Mouse (Mus musculus): ENCODE data around the gene Pamr1. TPM values are rescaled to one million over a fixed set of nuclear protein-coding genes. Genes with fewer than 3 reads are reported as not detected.

Gene Pamr1
- polyA plus RNA-seq, 1 experiment from 2014 or later = 7.2 TPM

GRCm38 (mm10) chr2:102650322-102650721 is 100.5 kb downstream of the Pamr1 start:
- 70% methylated on average over 4 of the region's 4 CpGs for whole genome bisulfite sequencing
- Histone ChIP-seq H3K4me1 (no peaks in the 10 kb centered on the region), H3K36me3 (replicated peaks) (no peaks in the 10 kb centered on the region), H3K9ac (no peak overlapping the region), H3K27ac (no peak overlapping the region), H3K9me3 (no peaks in the 10 kb centered on the region), H3K27me3 (replicated peaks) (no peaks in the 10 kb centered on the region), H3K4me2 (no peak overlapping the region), H3K4me3 (no peak overlapping the region)
- ATAC-seq (replicated peaks) = no peak

GRCm38 (mm10) chr2:102655966-102656725 is 106.3 kb downstream of the Pamr1 start:
- no peak for ATAC-seq (replicated peaks)
- Histone ChIP-seq H3K4me2 (no peak overlapping the region), H3K9ac (no peak overlapping the region), H3K27me3 (replicated peaks) (no peaks in the 10 kb centered on the region), H3K9me3 (no peaks in the 10 kb centered on the region), H3K4me3 (no peak overlapping the region), H3K36me3 (replicated peaks) (no peaks in the 10 kb centered on the region), H3K27ac (no peak overlapping the region), H3K4me1 (peaks cover 35% of the 10 kb centered on the region)
- 28% methylated on average over 8 of the region's 8 CpGs for WGBS

GRCm38 (mm10) chr2:102657726-102658125 is 107.9 kb downstream of the Pamr1 start:
- Histone ChIP-seq H3K4me2 (peak overlapping the region; percentile 89), H3K9ac (peak overlapping the region; percentile 20; the same call in 1 of the 2 replicates), H3K27me3 (replicated peaks) (no peaks in the 10 kb centered on the region), H3K9me3 (no peaks in the 10 kb centered on the region), H3K27ac (peak overlapping the region; percentile 94), H3K4me3 (peak overlapping the region; percentile 77), H3K4me1 (peaks cover 48% of the 10 kb centered on the region), H3K36me3 (replicated peaks) (no peaks in the 10 kb centered on the region)
- 1% methylated on average over 7 of the region's 7 CpGs for WGBS
- ATAC-seq (replicated peaks) = peak; percentile 9

GRCm38 (mm10) chr2:102658163-102658660 is 108.4 kb downstream of the Pamr1 start, which contains the start of gene Slc1a2:
Gene Slc1a2, plus strand, starts transcription at chr2:102658659.
- Histone ChIP-seq H3K4me1 (peaks cover 53% of the 10 kb centered on the region), H3K9ac (peak within 1 kb of the TSS; percentile 75), H3K9me3 (no peaks in the 10 kb centered on the region), H3K4me3 (peak within 1 kb of the TSS; percentile 77), H3K27ac (peak within 1 kb of the TSS; percentile 94), H3K4me2 (peak within 1 kb of the TSS; percentile 89), H3K27me3 (replicated peaks) (no peaks in the 10 kb centered on the region), H3K36me3 (replicated peaks) (no peaks in the 10 kb centered on the region)
- ATAC-seq (replicated peaks) = peak; percentile 62
- WGBS = under 1% methylated on average over 20 of the region's 20 CpGs

DNA sequence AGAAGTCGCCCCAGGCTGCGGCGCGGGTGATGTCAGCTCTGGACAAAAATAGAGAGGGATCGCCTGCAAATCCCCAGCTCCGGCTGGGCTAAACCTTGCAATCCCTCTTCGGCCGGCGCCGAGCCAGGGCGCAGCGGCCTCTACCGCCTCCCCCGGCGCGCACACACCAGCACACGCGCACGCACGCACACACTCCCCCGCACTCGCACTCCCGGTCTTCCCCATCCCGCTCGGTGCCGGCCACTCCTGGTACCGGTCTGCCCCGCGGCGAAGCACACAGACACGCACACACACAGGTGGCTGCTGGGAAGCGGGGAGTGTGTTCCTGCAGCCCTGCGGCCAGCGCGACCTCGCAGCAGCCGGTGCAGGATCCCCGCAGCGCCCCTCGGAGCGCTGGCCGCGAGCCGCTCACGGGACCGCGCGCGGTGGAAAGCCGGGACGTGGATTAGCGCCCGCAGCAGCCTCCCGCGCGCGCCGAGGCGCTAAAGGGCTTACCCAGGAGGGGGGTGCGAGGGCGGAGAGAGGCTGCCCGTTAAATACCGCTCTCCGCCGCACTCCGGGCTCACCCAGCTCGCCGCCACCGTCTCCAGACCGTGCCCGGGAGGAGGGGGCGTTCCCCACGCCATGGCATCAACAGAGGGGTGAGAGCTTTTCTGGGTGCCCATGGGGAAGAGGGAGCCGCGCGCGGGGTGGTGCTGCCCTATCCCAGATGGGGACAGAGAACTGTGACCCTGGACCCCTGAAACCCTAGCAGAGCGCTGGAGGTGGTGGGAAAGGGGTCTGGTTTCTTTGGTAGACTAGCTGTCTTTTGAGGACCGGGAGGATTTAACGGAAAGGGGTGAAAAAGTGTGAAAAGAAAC is 109.1 kb downstream of the Pamr1 start:
- Histone ChIP-seq H3K4me3 (peak overlapping the region; percentile 77), H3K27ac (peak overlapping the region; percentile 94), H3K36me3 (replicated peaks) (no peaks in the 10 kb centered on the region), H3K4me1 (peaks cover 59% of the 10 kb centered on the region), H3K9me3 (no peaks in the 10 kb centered on the region), H3K9ac (peak overlapping the region; percentile 75), H3K27me3 (replicated peaks) (no peaks in the 10 kb centered on the region), H3K4me2 (peak overlapping the region; percentile 89)
- ATAC-seq (replicated peaks) = peak; percentile 90
- under 1% methylated on average over 77 of the region's 80 CpGs for WGBS

- Histone ChIP-seq H3K36me3 (replicated peaks) (no peaks in the 10 kb centered on the region), H3K9ac (peak overlapping the region; percentile 75), H3K9me3 (no peaks in the 10 kb centered on the region), H3K27me3 (replicated peaks) (no peaks in the 10 kb centered on the region), H3K4me2 (peak overlapping the region; percentile 89), H3K4me3 (peak overlapping the region; percentile 77), H3K27ac (peak overlapping the region; percentile 94), H3K4me1 (peaks cover 65% of the 10 kb centered on the region)
- under 1% methylated on average over 10 of the region's 10 CpGs for WGBS
- peak; percentile 41; the same call in 1 of the 2 replicates for ATAC-seq (replicated peaks)
Measured at GRCm38 (mm10) chr2:102659521-102659830, 109.7 kb downstream of the Pamr1 start.

GRCm38 (mm10) chr2:102661052-102661451 is 111.2 kb downstream of the Pamr1 start:
- no peak for ATAC-seq (replicated peaks)
- H3K36me3 ChIP-seq (replicated peaks) = no peaks in the 10 kb centered on the region
- H3K4me3 ChIP-seq = peak overlapping the region; percentile 77
- peak overlapping the region; percentile 89 for H3K4me2 ChIP-seq
- H3K4me1 ChIP-seq = peaks cover 64% of the 10 kb centered on the region
- H3K27ac ChIP-seq = peak overlapping the region; percentile 69; the same call in 1 of the 2 replicates
- 45% methylated on average over 2 of the region's 2 CpGs for WGBS
- no peaks in the 10 kb centered on the region for H3K9me3 ChIP-seq
- no peaks in the 10 kb centered on the region for H3K27me3 ChIP-seq (replicated peaks)
- peak overlapping the region; percentile 75; the same call in 1 of the 2 replicates for H3K9ac ChIP-seq

DNA sequence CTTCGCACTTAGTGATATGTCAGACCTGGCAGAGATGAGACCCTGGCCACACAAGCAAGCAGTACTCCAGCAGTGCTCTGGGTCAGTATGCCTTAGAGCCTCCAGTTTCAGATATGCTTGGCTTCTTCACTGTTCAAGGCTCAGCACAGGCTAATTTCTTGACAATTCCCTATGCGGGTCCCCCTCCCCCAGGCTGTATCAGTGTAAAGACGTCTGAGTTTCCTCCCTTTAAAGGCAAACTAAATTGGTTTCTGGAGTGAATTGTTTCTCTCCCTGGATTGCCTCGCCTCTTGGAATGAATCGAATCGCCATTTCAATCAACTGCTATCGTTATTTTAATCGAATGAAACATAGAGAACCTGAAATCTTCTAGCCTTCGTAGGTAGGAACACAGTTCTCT is 113.1 kb downstream of the Pamr1 start:
- peak overlapping the region; percentile 14 for H3K4me3 ChIP-seq
- H3K4me2 ChIP-seq = peak overlapping the region; percentile 89
- WGBS = 31% methylated on average over 9 of the region's 9 CpGs
- peak overlapping the region; percentile 21; the same call in 1 of the 2 replicates for H3K9ac ChIP-seq
- H3K36me3 ChIP-seq (replicated peaks) = no peaks in the 10 kb centered on the region
- peak overlapping the region; percentile 69 for H3K27ac ChIP-seq
- ATAC-seq (replicated peaks) = 0 out of 2 replicates have a peak, but pooled peaks have one; percentile 7
- H3K9me3 ChIP-seq = no peaks in the 10 kb centered on the region
- peaks cover 51% of the 10 kb centered on the region for H3K4me1 ChIP-seq
- H3K27me3 ChIP-seq (replicated peaks) = no peaks in the 10 kb centered on the region

- Histone ChIP-seq H3K27ac (peak overlapping the region; percentile 69), H3K4me2 (peak overlapping the region; percentile 89), H3K9ac (peak overlapping the region; percentile 21; the same call in 1 of the 2 replicates), H3K4me1 (peaks cover 48% of the 10 kb centered on the region), H3K36me3 (replicated peaks) (no peaks in the 10 kb centered on the region), H3K9me3 (no peaks in the 10 kb centered on the region), H3K4me3 (peak overlapping the region; percentile 14), H3K27me3 (replicated peaks) (no peaks in the 10 kb centered on the region)
- no peak for ATAC-seq (replicated peaks)
- WGBS = 5% methylated on average over 6 of the region's 6 CpGs
Measured at GRCm38 (mm10) chr2:102663339-102663738, 113.5 kb downstream of the Pamr1 start.

DNA sequence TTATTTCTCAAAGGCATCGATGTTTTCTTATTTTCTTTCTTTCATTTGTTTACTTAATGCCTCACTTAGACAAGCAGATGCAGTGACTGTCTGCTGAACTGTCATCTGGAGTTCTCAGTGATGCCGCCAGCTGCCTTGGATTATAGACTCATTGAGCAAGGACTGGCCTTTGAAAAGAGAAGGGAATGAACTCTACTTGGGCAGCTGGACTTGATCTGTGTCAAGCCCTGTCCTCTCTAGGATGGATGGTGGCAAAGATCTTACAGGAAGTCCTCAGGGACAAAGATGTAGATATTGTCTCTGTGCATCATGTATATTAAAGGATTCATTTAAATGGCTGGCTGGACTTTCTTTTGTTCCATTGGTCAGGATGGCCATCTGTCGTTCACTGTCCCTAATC is 114.1 kb downstream of the Pamr1 start:
- peak overlapping the region; percentile 89 for H3K4me2 ChIP-seq
- no peak for ATAC-seq (replicated peaks)
- H3K27me3 ChIP-seq (replicated peaks) = no peaks in the 10 kb centered on the region
- H3K9me3 ChIP-seq = no peaks in the 10 kb centered on the region
- peaks cover 48% of the 10 kb centered on the region for H3K4me1 ChIP-seq
- H3K9ac ChIP-seq = no peak overlapping the region
- 31% methylated on average over 3 of the region's 3 CpGs for whole genome bisulfite sequencing
- no peak overlapping the region for H3K4me3 ChIP-seq
- no peaks in the 10 kb centered on the region for H3K36me3 ChIP-seq (replicated peaks)
- peak overlapping the region; percentile 36; the same call in 1 of the 2 replicates for H3K27ac ChIP-seq

- no peak overlapping the region for H3K9ac ChIP-seq
- H3K27me3 ChIP-seq (replicated peaks) = no peaks in the 10 kb centered on the region
- H3K27ac ChIP-seq = no peak overlapping the region
- ATAC-seq (replicated peaks) = no peak
- H3K4me1 ChIP-seq = peaks cover 19% of the 10 kb centered on the region
- no peaks in the 10 kb centered on the region for H3K9me3 ChIP-seq
- H3K36me3 ChIP-seq (replicated peaks) = no peaks in the 10 kb centered on the region
- no peak overlapping the region for H3K4me3 ChIP-seq
- H3K4me2 ChIP-seq = no peak overlapping the region
- WGBS = 85% methylated on average over 6 of the region's 6 CpGs
Measured at GRCm38 (mm10) chr2:102667981-102668380, 118.2 kb downstream of the Pamr1 start.

- no peak for ATAC-seq (replicated peaks)
- H3K4me3 ChIP-seq = no peak overlapping the region
- H3K4me1 ChIP-seq = peaks cover 13% of the 10 kb centered on the region
- no peak overlapping the region for H3K4me2 ChIP-seq
- H3K27me3 ChIP-seq (replicated peaks) = no peaks in the 10 kb centered on the region
- no peak overlapping the region for H3K27ac ChIP-seq
- H3K36me3 ChIP-seq (replicated peaks) = no peaks in the 10 kb centered on the region
- WGBS = 46% methylated on average over 6 of the region's 6 CpGs
- H3K9ac ChIP-seq = no peak overlapping the region
- no peaks in the 10 kb centered on the region for H3K9me3 ChIP-seq
Measured at GRCm38 (mm10) chr2:102669580-102669979, 119.8 kb downstream of the Pamr1 start.

Data from midbrain, embryonic 15.5 days (tissue).